Mouse (Mus musculus) retina, adult 2 months (tissue): Measurements from ENCODE around the gene Usp21.

Experiments
- DNase-seq: peaks from one replicate; pipeline ENCODE4 v3.0.0-alpha.2; 2012; ENCODE audit warnings: low read depth, low spot score

The Usp21 gene

DNA sequence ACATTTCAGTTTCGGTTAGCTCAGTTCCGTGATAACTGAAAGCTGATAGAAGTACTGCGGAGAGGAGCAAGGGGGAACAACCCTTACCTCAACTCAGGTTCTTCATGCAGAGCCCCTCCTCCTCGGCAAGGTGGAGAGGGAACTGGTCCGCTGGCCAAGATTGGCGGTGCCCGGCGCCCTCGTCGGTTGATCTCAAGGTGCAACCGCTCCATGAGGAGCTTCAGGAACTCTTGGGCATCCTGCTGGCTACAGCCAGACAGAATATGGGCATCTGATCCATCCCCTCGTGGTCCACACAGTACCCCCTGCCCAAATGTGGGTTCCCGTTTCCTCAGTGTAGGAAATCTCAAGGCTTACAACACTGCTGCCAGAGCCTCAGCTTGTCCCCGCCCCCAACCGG lies 3.3 kb downstream of the Usp21 start:
- no peak for DNase-seq

DNA sequence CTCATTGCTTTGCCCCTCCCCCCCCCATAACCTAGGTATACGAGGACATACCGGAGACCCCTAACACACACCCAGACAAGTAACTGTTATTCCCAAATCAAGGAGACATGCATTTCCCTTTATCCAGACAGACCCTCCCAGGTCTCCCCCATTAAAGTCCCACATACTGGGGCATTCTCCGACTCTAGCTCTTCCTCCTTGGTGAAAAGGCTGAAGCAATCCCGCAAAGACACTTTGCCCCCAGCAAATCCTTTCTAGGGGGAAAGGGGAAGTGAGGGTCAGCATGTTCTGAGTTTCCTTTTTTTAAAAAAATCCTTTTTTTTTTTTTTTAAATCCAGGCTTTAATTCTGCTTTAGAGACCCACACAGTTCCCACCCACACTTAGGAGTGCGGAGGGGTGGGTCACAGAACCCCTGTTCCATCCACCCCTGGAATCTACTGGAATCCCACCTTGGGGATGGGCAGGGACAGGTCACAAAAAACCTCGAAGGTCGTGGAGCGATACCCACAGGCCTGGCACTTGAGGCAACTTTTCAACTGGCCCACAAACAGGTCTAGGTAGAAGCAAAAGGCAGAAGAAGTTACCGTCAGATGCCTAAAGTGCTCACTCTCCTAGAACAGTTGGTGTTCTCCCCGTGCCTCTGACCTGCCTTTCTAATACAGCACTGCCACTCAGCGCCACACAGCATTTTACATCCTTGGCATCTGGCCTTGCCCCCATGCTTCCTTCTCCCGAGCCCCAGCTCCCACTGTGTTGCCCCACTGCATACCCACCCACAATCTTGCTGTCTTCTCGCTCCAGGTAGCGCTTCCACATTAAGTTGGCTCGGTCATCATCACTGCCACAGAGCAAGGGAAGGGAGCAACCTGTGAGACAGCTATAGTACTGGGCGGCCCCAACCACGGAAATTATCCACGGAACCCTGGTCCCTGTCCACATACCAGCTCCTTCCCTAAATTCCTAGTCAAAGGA lies 4.3 kb downstream of the Usp21 start:
- DNase-seq = no peak

DNA sequence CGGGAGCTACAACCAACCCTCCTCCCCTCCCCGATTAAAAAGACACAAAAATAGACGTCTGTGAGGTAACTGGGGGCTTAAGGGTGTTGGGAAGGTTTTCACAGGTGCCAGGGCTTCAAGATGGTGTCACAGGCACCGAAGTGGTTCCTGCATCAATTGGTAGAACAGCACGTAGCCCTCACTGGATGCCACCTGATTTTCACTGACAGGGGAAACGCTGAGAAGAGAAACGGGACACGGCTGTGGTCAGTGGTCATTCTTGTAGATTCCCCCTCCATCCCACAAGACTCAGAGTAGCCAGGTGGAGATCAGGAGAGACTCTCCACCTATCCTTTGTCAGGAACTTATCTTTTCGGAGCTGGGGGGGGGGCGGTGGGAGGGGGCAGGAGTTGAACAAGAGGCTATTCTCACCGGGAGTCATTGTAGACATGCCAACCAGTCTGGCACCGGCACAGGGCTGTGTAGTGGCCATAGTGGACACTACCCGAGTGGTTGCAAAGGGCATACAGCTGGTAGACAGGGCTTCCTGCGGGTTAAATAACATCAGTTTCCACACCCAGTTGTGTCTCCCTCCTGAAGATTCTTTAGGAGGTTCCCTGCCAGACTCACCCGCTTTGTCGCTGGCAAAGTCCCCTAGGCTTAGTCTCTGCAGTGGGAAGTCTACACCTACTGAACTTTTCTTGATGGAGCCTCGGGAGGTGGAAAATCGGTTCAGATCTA lies 5.5 kb downstream of the Usp21 start:
- no peak for DNase-seq

DNA sequence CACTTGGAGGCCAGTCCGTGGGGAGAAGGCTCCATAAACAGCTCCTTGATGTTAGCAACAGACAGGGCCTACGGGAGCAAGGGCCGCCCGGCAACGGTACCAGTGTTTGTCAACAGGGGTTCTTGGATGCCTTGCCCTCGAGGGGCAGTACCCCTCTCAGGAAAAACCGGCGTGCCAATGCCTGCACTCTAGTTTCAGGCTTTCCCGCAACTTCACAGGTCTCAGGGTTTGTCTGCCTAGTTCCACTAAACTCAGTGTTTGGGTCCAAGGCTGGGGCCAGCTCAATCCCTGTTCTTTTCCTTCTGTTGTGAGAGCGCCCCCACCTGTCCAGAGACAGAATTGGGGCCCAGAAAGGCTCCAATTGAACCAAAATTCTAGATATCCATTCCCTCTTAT lies 6.3 kb downstream of the Usp21 start:
- no peak for DNase-seq

DNA sequence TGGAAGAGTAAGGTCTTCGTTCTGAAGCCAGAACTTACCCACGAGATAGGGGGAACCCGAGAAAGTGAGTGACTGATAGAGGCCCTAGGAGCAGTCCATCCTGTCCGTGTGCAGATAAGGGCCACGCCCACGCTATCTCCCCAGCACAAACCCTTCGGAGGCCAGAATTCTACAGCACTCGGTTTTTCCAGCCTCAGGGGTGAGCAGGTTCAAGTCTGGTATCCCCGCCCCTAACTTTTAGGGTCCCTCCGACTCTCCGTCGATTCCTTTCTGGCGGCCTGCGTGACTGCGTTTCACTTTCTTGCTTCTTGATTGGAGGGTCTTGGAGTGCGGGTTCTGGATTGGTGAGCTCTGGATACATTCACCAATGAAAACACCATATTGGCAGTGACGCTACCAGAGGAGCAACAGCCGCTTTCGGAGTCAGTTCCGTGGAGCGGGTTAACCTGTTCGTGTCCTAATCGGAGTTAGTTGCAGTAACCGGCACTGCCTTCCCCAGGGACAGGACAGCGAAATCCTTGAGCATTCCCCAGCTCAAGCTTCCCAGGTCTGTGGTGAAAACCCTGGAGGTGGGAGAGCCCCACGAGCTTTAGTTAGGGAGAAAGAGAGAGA lies 6.8 kb downstream of the Usp21 start, which contains the start of gene Ppox:
Gene Ppox, minus strand, starts transcription at position 271 of the 612 bp plus-strand sequence.
- DNase-seq = peak; percentile 90

DNA sequence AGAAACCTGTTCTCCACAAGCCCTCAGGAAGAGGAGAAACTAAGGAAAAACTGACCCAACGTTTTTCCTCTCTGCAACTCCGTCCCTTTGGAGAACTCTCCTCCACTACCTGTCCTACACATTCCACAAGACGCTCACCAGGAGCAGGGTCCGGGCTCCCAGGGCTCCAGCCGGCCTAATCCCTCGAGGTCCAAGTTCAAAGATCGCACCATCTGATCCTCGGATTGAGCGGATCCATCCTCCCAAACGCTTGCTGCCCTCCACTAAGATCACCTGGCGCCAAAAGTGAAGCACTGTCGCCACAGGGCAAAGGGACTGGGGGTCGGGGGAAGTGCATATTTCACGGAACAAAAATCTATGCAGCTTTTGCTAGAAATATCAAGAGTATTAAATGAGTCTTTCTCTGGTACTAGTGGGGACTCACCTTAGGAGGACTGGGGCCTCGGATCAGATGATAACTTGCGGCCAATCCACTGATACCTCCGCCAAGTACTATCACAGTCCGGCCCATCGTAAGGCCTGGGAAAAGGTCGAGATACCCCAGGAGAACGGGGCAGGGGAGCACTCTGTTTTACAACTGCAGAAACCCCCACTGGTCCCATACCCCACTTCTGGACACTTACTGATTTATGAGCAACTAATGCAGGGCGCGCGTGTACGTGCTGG lies 7.4 kb downstream of the Usp21 start:
- no peak for DNase-seq

DNA sequence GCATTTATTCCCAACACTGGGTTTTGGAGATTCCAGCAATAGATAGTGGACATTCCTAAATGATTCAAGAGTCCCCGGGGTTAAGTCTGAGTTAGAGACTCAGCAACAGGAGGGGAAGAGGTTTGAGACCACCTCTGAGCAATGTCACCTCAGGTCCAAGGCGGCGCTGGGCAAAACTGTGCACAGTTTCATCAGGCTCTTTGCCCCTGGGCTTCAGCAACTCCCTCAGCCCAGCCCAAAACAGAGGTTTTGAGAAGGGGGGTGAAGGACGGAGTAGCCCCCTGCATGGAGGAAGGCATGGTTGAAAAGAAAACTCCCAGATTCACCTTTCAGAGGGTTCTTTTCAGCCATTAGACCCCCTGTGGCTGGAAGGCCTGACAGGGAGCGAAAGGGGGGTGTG lies 8.1 kb downstream of the Usp21 start:
- no peak for DNase-seq

DNA sequence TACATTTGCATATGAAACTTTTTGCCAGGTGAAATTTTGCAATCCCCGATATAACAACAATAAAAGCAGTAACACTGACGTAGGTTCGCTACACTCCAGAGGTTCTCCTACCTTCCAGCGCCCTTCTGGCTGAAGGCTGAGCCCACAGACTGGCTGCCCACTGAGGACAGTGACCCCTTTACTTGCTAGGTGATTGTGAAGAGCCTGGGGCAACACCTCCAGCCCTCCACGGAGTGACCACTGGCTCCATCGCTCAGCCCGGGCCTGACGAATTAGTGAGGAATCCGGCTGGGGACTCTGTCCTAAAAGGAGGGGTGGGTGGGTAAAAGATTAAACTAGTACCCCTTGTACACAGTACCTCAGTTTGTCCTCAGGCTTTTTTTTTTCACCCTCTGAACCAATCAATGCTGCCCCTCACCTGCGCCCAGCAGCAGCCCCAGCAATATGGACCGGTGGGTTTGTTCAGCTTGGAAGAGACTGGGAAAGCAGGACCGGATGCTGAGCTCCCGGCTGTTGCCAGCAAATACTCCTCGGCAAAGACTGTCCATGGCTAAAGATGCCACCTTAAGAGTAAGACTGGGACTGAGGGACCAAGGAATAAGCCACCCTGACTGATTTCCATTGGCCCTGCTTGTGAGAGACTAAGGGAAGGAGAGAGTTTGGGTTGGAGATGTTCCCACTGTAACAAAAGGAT lies 8.6 kb downstream of the Usp21 start:
- no peak for DNase-seq

DNA sequence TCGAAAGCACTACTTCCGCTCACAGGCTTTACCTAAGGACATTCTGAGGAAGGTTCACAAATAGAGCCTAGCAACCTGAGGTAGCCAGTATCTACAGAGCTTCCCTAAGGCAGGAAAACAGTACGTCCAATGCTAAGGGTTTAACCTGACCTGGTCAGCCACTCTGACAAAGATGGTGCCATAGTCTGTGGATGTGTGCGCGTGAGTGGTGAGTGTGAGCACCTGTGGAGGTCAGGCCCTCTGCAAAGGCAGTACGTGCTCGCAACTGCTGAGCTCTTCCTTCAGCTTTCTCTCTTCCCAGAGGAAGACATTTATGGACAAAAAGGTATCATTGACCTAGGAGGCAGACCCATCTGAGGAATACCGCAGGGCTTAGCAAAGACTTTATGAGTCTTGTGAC lies 9.4 kb downstream of the Usp21 start:
- DNase-seq = no peak

DNA sequence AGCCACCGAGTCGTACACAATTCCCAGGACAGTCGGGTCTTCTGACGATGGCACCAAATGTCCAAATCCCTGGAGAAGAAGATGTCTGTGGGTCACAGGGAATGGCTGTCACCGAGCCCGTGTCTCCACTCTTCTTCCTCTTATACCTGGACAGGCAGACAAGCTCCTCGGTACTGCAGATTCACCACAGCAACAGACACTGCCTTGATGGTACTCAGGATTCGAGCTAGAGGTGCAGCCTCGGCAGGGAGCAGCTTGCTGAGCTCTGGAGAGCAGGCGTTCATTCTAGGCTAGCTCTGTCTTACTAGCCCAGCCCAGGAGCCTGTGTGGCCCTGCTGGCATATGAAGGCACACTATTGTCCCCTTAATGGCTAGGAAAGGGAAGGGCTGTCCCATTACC lies 10.1 kb downstream of the Usp21 start:
- DNase-seq = no peak

DNA sequence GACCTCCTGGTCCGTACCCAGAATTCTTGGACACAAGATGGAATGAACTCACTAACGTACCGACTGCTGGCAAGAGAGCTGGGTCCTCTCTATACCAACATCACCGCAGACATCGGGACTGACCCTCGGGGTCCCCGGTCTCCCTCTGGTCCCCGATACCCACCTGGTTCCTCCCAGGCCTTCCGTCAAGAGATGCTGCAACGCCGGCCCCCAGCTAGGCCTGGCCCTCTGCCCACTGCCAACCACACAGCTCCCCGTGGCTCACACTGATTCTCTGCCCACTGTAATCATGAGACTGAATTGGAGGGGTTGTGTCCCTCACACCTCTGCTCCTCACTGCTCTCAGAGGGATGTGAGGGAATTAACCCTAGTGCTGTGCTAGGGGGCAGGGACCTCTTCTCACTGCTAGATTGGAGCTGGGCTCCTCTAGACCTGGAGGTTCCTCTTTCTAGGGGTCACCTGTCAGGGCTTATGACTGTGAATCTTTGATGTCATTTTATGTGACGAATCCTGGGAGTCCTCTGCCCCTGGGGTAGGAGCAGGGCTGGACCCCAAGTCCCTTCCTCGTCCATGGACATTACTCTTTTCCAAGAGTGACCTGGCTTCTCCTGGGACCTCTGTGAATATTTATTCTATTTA lies 11.6 kb downstream of the Usp21 start:
- DNase-seq = no peak

DNA sequence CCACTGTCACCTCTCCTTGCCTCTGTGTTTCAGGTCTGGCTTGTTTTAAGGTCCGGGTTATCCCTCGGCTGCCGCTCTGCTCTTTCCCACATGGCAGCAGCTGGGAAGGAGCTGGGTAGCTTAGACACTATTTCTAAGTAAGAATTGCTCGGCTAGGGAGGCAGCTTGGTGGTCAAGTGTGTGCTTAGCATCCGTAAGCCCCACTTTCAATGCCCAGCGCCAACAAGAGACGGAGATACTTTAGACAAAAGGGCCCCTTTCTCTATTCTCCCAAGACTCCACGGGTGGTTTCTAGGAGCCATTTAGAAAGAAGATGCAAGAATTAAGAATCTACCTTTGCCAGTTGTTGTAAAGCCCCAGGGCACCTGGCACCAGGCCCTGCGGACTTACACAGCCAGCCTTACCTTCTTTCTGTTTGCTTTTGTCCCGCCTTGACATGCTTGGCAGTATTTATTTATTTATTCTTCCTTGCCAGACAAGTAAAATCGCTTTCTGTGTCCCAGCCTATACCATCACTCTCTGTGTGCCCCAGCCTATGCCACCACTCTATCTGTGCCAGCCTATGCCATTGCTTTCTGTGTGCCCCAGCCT lies 12.6 kb downstream of the Usp21 start:
- no peak for DNase-seq

DNA sequence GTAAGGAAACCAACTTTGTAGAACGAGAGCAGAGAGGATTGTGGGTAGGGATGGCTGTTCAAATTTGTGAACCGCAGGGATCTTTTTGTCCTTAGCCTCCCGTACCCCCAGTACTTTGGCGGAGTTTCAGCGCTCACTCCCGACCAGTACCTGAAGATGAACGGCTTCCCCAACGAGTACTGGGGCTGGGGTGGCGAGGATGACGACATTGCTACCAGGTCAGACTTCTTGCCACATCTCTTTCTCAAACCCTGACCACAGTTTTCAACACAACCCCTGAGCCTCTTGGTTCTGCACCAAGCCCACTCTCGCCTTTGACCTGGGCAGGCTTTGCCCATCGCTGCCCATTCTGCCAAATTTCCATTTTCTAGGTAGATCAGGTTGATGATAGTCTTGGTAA lies 13.6 kb downstream of the Usp21 start:
- DNase-seq = no peak

DNA sequence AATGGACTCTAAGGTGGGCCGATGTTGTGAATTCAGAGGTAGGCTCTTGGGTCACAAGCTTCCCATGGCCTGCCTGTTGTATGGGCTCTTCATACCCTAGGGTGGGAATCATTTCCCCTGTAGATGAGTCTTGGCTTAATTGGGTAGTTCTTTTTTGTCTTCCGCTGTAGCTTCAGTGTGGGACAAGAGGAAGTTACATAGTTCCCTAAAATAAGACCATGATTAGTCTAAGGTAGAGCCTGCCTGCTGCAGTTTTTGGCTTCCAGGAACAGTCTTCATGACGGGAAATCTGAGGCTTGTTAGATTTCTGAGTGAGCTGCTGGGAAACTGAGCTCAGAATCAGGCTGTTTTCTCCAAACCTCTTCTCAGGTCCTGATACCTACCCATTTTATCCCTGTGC lies 15.7 kb downstream of the Usp21 start:
- no peak for DNase-seq

DNA sequence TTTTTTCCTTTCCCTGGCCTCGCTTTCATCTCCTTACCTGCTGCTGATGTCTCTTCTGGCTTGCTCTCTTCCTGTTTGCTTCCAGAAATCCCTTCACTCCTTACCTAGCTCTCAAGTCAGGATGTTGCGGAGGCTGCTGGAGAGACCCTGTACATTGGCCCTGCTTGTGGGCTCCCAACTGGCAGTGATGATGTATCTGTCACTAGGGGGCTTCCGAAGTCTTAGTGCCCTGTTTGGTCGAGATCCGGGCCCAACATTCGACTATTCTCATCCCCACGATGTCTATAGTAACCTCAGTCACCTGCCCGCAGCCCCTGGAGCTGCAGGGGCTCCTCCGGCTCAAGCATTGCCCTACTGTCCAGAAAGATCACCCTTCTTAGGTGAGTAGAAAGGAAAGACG lies 16.2 kb downstream of the Usp21 start:
- no peak for DNase-seq

DNA sequence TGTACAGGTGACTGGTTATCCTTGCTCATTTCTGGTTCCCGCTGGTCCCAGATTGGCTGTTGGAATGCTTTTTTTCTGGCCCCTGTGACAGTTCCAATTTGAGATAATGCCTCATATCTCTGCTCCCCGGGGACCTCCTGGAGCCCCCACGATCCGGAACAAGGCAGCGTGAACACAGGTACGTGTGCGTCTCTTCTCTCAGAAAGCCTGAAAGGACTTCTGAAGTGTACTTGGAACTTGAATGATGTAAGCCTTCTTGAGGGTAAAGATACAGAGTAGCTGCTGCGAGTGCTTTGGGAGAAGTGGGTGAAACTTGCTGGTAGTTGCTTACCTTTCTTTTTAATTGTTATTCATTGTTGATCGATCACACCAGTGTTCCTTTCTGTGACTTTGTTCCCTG lies 16.6 kb downstream of the Usp21 start:
- DNase-seq = no peak

DNA sequence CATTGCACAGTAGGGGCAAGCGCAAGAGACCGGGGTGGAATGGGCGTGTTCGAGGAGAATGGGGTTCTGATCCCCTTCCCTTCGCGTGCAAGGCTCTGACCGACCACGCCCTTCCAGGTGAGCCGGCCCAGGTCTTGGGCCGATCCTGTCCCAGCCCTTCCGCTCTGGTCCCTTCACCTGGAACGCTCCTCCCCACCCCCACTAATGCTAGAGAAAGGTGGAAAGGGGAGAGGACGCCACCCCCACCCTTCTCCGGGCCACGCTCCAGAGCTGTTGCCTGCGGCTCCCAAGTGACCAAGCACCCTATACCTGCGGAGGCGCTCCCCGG lies 17.3 kb downstream of the Usp21 start:
- DNase-seq = no peak

DNA sequence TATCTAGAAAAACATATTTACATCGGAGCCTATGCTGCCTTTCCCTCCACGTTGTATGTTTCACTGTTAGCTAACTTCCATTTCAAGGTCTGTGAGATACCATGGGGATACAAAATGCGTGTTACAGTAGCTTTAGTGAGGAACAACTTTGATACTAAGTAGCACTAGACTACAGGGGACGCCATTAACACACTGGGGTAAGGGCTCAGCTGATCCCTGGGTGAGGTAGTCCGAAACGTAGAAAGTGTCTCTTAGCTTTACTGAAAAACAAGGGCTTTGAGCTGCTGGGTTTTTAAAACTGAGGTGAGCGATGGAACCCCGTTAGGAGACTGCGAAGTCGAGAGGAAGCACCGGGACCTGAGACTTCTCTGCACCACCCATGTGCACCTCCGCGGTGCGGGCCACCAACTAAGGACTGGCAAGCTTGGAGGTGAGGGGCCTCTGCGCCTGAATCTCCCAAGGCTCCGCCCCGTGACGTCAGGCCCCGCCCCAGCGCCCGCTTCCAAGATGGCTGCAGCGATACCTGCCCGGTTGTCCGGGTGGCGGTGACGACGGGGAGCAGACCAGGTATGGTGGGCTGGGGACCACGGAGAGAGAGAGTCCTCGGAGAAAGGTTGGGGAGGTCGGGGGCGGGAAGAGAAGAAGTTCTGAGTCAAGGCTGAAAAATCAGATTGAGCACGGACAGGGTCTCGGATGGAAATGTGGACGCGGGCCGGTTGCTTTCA lies 17.8 kb downstream of the Usp21 start, which contains the start of gene B4galt3:
Gene B4galt3, plus strand, starts transcription at position 481 of the 725 bp plus-strand sequence.
- DNase-seq = peak; percentile 78

DNA sequence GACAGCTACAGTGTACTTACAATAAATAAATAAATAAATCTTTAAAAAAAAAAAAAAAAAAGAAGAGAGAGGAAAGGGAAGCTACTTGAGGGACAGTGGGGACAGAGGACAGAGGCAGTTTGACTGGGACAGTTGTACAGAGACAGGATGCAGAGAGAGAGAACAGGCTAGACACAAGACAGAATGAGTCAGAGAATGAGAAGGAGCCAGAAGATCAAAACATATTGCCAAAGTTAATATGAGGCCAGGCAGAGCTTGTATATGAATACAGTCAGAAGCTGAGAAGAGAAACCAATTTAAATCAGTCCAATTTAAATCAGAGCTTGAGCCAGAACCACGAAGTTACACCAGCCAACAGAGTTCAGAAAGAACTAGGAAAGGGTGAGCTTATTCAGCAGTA lies 19.4 kb downstream of the Usp21 start:
- no peak for DNase-seq
